ENCODE assay signal across 8 mouse cellular contexts in genomic region chr15:80256242-80256641, GRCm38 (mm10). TPM values are rescaled to one million over a fixed set of nuclear protein-coding genes. Genes with fewer than 3 reads are reported as not detected.
A peak's percentile ranks its signal among the peaks of the same experiment; 100 is the strongest.
DNase-seq lines count a peak whose midpoint lies in the region; ATAC-seq and TF ChIP-seq lines count a peak whose summit lies in the region.

No protein-coding gene starts in this region.

- TF ChIP-seq CTCF in cerebellum, adult 2 months (IDR thresholded peaks at IDR 0.05; ENCODE audit: borderline replicate concordance, insufficient read depth, low read depth, low read length): no peak

- ATAC-seq in neural tube, embryonic 11.5 days (ENCODE audit: insufficient read depth, low FRiP score, low TSS enrichment): no peak

- H3K9ac ChIP-seq in neural tube, embryonic 11.5 days (ENCODE audit: low read length): peak overlapping the region; percentile 100

- peaks cover 65% of the 10 kb centered on the region for H3K36me3 ChIP-seq in limb, embryonic 10.5 days
- H3K36me3 ChIP-seq in neural tube, embryonic 11.5 days (ENCODE audit: control insufficient read depth, insufficient read depth, low read length): peaks cover 11% of the 10 kb centered on the region

- H3K4me2 ChIP-seq in neural tube, embryonic 11.5 days (ENCODE audit: low read depth): peak overlapping the region; percentile 90

- no peaks in the 10 kb centered on the region for H3K27me3 ChIP-seq in cerebellum, adult 2 months (ENCODE audit: control insufficient read depth, insufficient read depth, low read length)
- H3K27me3 ChIP-seq in limb, embryonic 10.5 days (ENCODE audit: low read depth, poor library complexity, severe bottlenecking): no peaks in the 10 kb centered on the region
- no peaks in the 10 kb centered on the region for H3K27me3 ChIP-seq in neural tube, embryonic 11.5 days (ENCODE audit: control insufficient read depth, insufficient read depth, low read length)

- DNase-seq in cerebellum, adult 2 months: peak in 1 of 2 experiments; percentile 37
- no peak for DNase-seq in cerebellum, adult 11-12 months
- peak; percentile 24 for DNase-seq in thymus, postnatal 14 days
- no peak for DNase-seq in thymus, postnatal 4 days
- DNase-seq in limb, embryonic 10.5 days (ENCODE audit: low spot score): no peak
- DNase-seq in neural tube, embryonic 11.5 days (ENCODE audit: low spot score): no peak
- no peak for DNase-seq in cerebellum, adult 11 months
- DNase-seq in embryo, embryonic 10 days (ENCODE audit: low spot score): no peak

- H3K9me3 ChIP-seq in limb, embryonic 10.5 days (replicated peaks): no peaks in the 10 kb centered on the region
- no peaks in the 10 kb centered on the region for H3K9me3 ChIP-seq in neural tube, embryonic 11.5 days (ENCODE audit: control insufficient read depth, low read length)

- WGBS in cerebellum, adult 2 months: 1% methylated on average over 16 of the region's 16 CpGs
- 15% methylated on average over 16 of the region's 16 CpGs for WGBS in limb, embryonic 10.5 days
- 13% methylated on average over 16 of the region's 16 CpGs for WGBS in neural tube, embryonic 11.5 days

- peak overlapping the region; percentile 75 for H3K27ac ChIP-seq in cerebellum, adult 2 months (ENCODE audit: insufficient read depth, low read length)
- H3K27ac ChIP-seq in limb, embryonic 10.5 days: peak overlapping the region; percentile 99
- H3K27ac ChIP-seq in neural tube, embryonic 11.5 days (ENCODE audit: low read depth, low read length): peak overlapping the region; percentile 98

- no peak for TF ChIP-seq POLR2A in cerebellum, adult 2 months (IDR thresholded peaks at IDR 0.05; ENCODE audit: borderline replicate concordance, insufficient read depth, low read length)

- peaks cover 21% of the 10 kb centered on the region for H3K4me1 ChIP-seq in cerebellum, adult 2 months (ENCODE audit: control insufficient read depth, insufficient read depth, low read length)
- H3K4me1 ChIP-seq in limb, embryonic 10.5 days: peaks cover 60% of the 10 kb centered on the region
- H3K4me1 ChIP-seq in neural tube, embryonic 11.5 days (ENCODE audit: control insufficient read depth, insufficient read depth, low read length): peaks cover 15% of the 10 kb centered on the region

- peak overlapping the region; percentile 80 for H3K4me3 ChIP-seq in cerebellum, adult 2 months (replicated peaks; ENCODE audit: insufficient read depth, low read depth, low read length)
- peak overlapping the region; percentile 98 for H3K4me3 ChIP-seq in limb, embryonic 10.5 days
- peak overlapping the region; percentile 100 for H3K4me3 ChIP-seq in neural tube, embryonic 11.5 days (ENCODE audit: low read depth, low read length)

RNA-seq across cellular contexts. Expression of gene Atf4, which starts 1.3 kb away (rescaled TPM):
- polyA plus RNA-seq in cerebellum, adult 2 months (2012; rRNA removed): 216 and 242 TPM in 2 replicates
- 113 TPM in 2 replicates for polyA plus RNA-seq in limb, embryonic 10.5 days (2016; fragmentation: Nextera tagmentation; extraction: Ambion mirVana)
- polyA plus RNA-seq in neural tube, embryonic 11.5 days (2014; fragmentation: Nextera tagmentation; extraction: Ambion mirVana): 127 and 134 TPM in 2 replicates

RNA-seq across cellular contexts. Expression of gene Rps19bp1, which starts 7.9 kb away (rescaled TPM):
- polyA plus RNA-seq in cerebellum, adult 2 months (2012; rRNA removed): 34.3 and 38.6 TPM in 2 replicates
- 70.0 and 75.5 TPM in 2 replicates for polyA plus RNA-seq in limb, embryonic 10.5 days (2016; fragmentation: Nextera tagmentation; extraction: Ambion mirVana)
- polyA plus RNA-seq in neural tube, embryonic 11.5 days (2014; fragmentation: Nextera tagmentation; extraction: Ambion mirVana): 70.3 and 76.9 TPM in 2 replicates

RNA-seq across cellular contexts. Expression of gene AC140267.1, which starts 20.6 kb away (rescaled TPM):
- not detected in 2 replicates for polyA plus RNA-seq in cerebellum, adult 2 months (2012; rRNA removed)
- not detected in 2 replicates for polyA plus RNA-seq in limb, embryonic 10.5 days (2016; fragmentation: Nextera tagmentation; extraction: Ambion mirVana)
- not detected in 2 replicates for polyA plus RNA-seq in neural tube, embryonic 11.5 days (2014; fragmentation: Nextera tagmentation; extraction: Ambion mirVana)

RNA-seq across cellular contexts. Expression of gene Mief1, which starts 22.4 kb away (rescaled TPM):
- polyA plus RNA-seq in cerebellum, adult 2 months (2012; rRNA removed): 18.4 and 19.6 TPM in 2 replicates
- 42.4 and 43.7 TPM in 2 replicates for polyA plus RNA-seq in limb, embryonic 10.5 days (2016; fragmentation: Nextera tagmentation; extraction: Ambion mirVana)
- polyA plus RNA-seq in neural tube, embryonic 11.5 days (2014; fragmentation: Nextera tagmentation; extraction: Ambion mirVana): 41.8 and 47.3 TPM in 2 replicates

RNA-seq across cellular contexts. Expression of gene Cacna1i, which starts 30.8 kb away (rescaled TPM):
- 20.8 and 22.0 TPM in 2 replicates for polyA plus RNA-seq in cerebellum, adult 2 months (2012; rRNA removed)
- 0.06 and 0.08 TPM in 2 replicates for polyA plus RNA-seq in limb, embryonic 10.5 days (2016; fragmentation: Nextera tagmentation; extraction: Ambion mirVana)
- 0.05 and 0.09 TPM in 2 replicates for polyA plus RNA-seq in neural tube, embryonic 11.5 days (2014; fragmentation: Nextera tagmentation; extraction: Ambion mirVana)
